Mouse (Mus musculus) retina, postnatal 7 days (tissue): ENCODE measurements around the gene Bpifb2.

ENCODE experiments used
- DNase-seq: peaks from one replicate; pipeline ENCODE4 v3.0.0-alpha.2; 2012; ENCODE audit warnings: low read depth, low spot score

Gene Bpifb2

GRCm38 (mm10) chr2:153931125-153931524, 56.3 kb downstream of the Bpifb2 start:
- no peak for DNase-seq

GRCm38 (mm10) chr2:153933311-153933710, 58.5 kb downstream of the Bpifb2 start:
- no peak for DNase-seq

GRCm38 (mm10) chr2:153935348-153935747, 60.5 kb downstream of the Bpifb2 start:
- DNase-seq: no peak

- DNase-seq: no peak
Observed at GRCm38 (mm10) chr2:153937843-153938242, 63.0 kb downstream of the Bpifb2 start, which contains the start of gene Bpifb4. Gene Bpifb4 (plus strand): TSS chr2:153938212.

DNA sequence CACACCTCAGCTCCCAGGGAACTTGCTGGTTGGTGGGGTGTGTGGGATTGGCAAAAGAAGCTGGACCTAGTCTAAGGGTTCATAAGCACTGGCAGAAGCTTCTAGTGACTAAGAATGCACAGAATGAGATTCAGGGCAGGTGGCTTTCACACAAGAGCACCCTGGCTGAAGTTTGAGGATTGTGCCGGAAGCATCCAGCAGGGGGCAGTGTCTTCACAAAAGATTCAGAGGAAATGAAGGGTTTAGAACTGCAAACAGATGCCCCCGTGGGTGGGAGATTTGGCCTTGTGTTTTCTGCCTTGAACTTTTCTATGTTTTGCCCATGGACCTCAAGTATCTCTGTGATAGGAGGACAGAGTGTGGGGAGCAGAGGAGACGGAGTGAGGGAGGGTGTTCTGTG, 68.7 kb downstream of the Bpifb2 start:
- peak; percentile 51 for DNase-seq

DNA sequence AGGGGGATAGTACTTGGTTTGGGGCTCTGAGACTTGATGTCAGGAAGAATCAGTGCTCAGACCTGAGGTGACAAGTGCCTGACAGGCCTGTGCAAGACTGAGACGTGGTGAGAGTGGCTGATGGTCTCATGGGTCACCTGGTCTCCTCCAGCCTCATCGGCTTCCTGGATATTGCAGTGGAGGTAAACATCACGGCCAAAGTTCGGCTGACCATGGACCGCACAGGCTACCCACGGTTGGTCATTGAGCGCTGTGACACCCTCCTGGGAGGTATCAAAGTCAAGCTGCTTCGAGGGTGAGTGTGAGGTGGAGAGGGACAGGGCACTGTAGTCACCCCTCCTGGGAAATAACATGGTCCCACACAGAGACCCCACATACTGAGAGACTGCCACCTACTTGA, 69.7 kb downstream of the Bpifb2 start:
- DNase-seq: no peak
